Mouse (Mus musculus): ENCODE results near the gene Eprs.

- TF ChIP-seq CTCF (IDR thresholded peaks at IDR 0.05; ENCODE audit: extremely low read depth, insufficient read depth, insufficient read length, insufficient replicate concordance) (no peak), POLR2A (IDR thresholded peaks at IDR 0.05; ENCODE audit: low read depth, low read length) (no peak)
Observed at GRCm38 (mm10) chr1:185469551-185470021, 106.7 kb downstream of the Eprs start.

Data from spleen, adult 2 months (tissue).